Mouse (Mus musculus) ES-Bruce4 (cell line): Measurements from ENCODE around the gene Vps53.

ENCODE experiments used
- CTCF ChIP-seq: IDR thresholded peaks from one replicate; pipeline ENCODE4 v1.8.1; 2011; ENCODE audit warnings: low read depth, low read length
- EP300 ChIP-seq: IDR thresholded peaks from 2 replicates; pipeline ENCODE4 v1.6.1; 2011; ENCODE audit warnings: low read depth, low read length; ENCODE audit not compliant: insufficient read depth
- POLR2A ChIP-seq: IDR thresholded peaks from one replicate; pipeline ENCODE4 v1.8.1; 2011; ENCODE audit warnings: low read length; ENCODE audit not compliant: insufficient read depth

GRCm38 (mm10) chr11:76168976-76169375 is 10.5 kb downstream of the Vps53 start:
- no peak for TF ChIP-seq POLR2A
- no peak for TF ChIP-seq EP300
- no peak for TF ChIP-seq CTCF
